Mouse (Mus musculus): Measurements from ENCODE around the gene Ly6g6f. TPM values are rescaled to one million over a fixed set of nuclear protein-coding genes. Genes with fewer than 3 reads are reported as not detected.

Ly6g6f gene
- polyA plus RNA-seq, 1 experiment from 2014 or later: 0.65 TPM

DNA sequence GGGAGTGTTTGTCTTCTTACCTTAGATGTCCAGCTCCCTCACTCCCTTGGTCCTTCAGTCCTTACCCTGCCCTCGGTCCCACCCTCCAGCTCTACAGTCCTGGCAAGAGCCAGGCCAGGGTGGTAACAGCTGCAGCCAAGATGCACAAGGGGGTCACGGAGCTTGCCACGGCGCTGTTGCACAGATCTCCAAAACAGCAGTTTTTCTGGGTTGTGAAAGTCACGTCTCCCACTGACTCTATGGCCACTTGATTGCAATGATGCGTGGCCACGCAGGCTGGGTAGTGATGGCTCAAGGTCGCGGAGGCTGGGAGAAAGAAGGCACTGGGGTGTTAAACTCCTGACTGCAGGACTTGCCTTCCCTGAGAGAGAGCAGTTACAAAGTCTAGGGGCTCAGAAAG is 14.0 kb downstream of the Ly6g6f start:
- no peak for ATAC-seq (ENCODE audit: insufficient number of reproducible peaks, insufficient read depth, low FRiP score, low TSS enrichment)
- no peaks in the 10 kb centered on the region for H3K9me3 ChIP-seq
- no peaks in the 10 kb centered on the region for H3K36me3 ChIP-seq
- no peak overlapping the region for H3K9ac ChIP-seq
- H3K4me3 ChIP-seq: no peak overlapping the region
- 80% methylated on average over 9 of the region's 9 CpGs for WGBS
- no peak overlapping the region for H3K4me2 ChIP-seq (replicated peaks)
- peaks cover 29% of the 10 kb centered on the region for H3K27me3 ChIP-seq
- no peak overlapping the region for H3K27ac ChIP-seq
- peaks cover 3% of the 10 kb centered on the region for H3K4me1 ChIP-seq

DNA sequence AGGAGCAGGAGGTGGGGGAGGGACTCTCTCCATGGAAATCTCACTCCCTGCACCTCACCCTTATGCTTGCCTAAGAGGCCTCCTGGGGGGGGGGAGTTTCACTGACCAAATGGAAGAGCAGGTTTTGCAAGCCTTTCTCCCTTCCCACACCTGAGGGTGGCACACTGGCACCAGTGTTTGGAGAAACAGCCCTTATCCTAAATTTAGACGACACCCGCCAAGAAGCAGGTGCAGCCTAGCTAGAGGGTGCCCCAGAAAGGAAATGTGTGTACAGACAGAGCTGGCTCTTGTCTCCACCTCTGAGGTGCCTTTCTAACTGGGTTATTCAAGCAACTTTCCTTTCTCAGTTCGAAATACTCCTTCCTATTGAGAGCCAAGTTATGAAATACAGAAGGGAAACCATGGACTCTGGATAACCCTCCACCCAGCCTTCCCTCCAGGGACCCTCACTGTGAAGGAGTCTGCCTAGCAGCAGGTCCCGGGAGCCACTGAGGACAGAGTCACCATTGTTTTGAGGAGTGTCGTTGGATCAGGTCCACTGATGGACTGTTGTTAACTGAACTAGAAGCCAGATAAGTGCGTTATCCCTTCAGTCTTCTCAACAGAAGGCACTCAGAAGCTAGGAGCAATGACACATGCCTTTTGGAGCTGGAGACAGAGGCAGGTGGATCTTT is 14.7 kb downstream of the Ly6g6f start:
- H3K36me3 ChIP-seq: no peaks in the 10 kb centered on the region
- H3K4me1 ChIP-seq: 0 out of 2 replicates have a peak, but pooled peaks cover under 1% of the 10 kb centered on the region
- ATAC-seq (ENCODE audit: insufficient number of reproducible peaks, insufficient read depth, low FRiP score, low TSS enrichment): no peak
- no peak overlapping the region for H3K9ac ChIP-seq
- H3K27me3 ChIP-seq: peaks cover 36% of the 10 kb centered on the region
- H3K4me3 ChIP-seq: no peak overlapping the region
- H3K27ac ChIP-seq: no peak overlapping the region
- no peaks in the 10 kb centered on the region for H3K9me3 ChIP-seq
- no peak overlapping the region for H3K4me2 ChIP-seq (replicated peaks)
- 43% methylated on average over 6 of the region's 6 CpGs for WGBS

GRCm38 (mm10) chr17:35068213-35068914 is 17.0 kb downstream of the Ly6g6f start:
- Histone ChIP-seq H3K4me2 (replicated peaks) (no peak overlapping the region), H3K9ac (no peak overlapping the region), H3K36me3 (peaks cover 4% of the 10 kb centered on the region; the same call in 1 of the 2 replicates), H3K4me3 (no peak overlapping the region), H3K27me3 (peaks cover 52% of the 10 kb centered on the region), H3K4me1 (peaks cover 17% of the 10 kb centered on the region), H3K27ac (no peak overlapping the region), H3K9me3 (no peaks in the 10 kb centered on the region)
- no peak for ATAC-seq (ENCODE audit: insufficient number of reproducible peaks, insufficient read depth, low FRiP score, low TSS enrichment)
- 83% methylated on average over 17 of the region's 17 CpGs for WGBS

DNA sequence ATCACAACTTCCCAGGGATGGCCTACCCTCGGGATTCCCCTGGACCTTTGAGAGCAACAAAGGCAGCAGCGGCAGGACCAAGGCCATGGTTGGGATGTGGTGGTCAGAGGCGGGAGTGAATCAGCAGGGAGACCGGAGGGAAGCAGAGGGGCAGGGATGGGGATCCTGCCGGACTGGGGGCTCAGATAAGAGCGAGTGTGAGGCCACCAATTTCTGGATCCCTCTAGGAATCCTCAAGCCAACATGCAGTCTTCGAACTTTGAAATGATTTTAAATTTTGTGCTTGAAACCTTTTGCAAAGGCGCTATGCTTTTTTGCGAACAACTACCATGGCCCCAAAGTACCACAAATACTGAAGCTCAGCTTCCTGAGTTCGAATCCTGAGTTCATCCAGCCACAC is 19.3 kb downstream of the Ly6g6f start, which contains the start of gene Mpig6b:
TSS of gene Mpig6b (minus strand) at position 101 of the 400 bp plus-strand sequence.
- Histone ChIP-seq H3K4me1 (peaks cover 18% of the 10 kb centered on the region), H3K4me3 (peak within 1 kb of the TSS; percentile 33), H3K4me2 (replicated peaks) (peak within 1 kb of the TSS; percentile 55), H3K9ac (peak within 1 kb of the TSS; percentile 1; the same call in 1 of the 2 replicates), H3K36me3 (peaks cover 25% of the 10 kb centered on the region), H3K27me3 (peaks cover 55% of the 10 kb centered on the region), H3K27ac (no peak within 1 kb of the TSS), H3K9me3 (no peaks in the 10 kb centered on the region)
- 46% methylated on average over 10 of the region's 10 CpGs for WGBS
- ATAC-seq (ENCODE audit: insufficient number of reproducible peaks, insufficient read depth, low FRiP score, low TSS enrichment): no peak

GRCm38 (mm10) chr17:35064951-35065947 is 20.2 kb downstream of the Ly6g6f start, which contains the start of gene Ly6g6c:
Ly6g6c (plus strand) TSS chr17:35065388.
- WGBS: 1% methylated on average over 48 of the region's 48 CpGs
- Histone ChIP-seq H3K27ac (peak within 1 kb of the TSS; percentile 69), H3K4me2 (replicated peaks) (peak within 1 kb of the TSS; percentile 55), H3K4me3 (peak within 1 kb of the TSS; percentile 33), H3K36me3 (peaks cover 32% of the 10 kb centered on the region), H3K4me1 (peaks cover 26% of the 10 kb centered on the region), H3K27me3 (peaks cover 55% of the 10 kb centered on the region), H3K9ac (peak within 1 kb of the TSS; percentile 1; the same call in 1 of the 2 replicates), H3K9me3 (no peaks in the 10 kb centered on the region)
- peak; percentile 17; the same call in 1 of the 2 replicates for ATAC-seq (ENCODE audit: insufficient number of reproducible peaks, insufficient read depth, low FRiP score, low TSS enrichment)

- 24% methylated on average over 10 of the region's 10 CpGs for WGBS
- peaks cover 32% of the 10 kb centered on the region for H3K36me3 ChIP-seq
- ATAC-seq (ENCODE audit: insufficient number of reproducible peaks, insufficient read depth, low FRiP score, low TSS enrichment): no peak
- H3K27ac ChIP-seq: peak overlapping the region; percentile 69
- H3K4me1 ChIP-seq: peaks cover 30% of the 10 kb centered on the region
- peaks cover 53% of the 10 kb centered on the region for H3K27me3 ChIP-seq
- peak overlapping the region; percentile 55 for H3K4me2 ChIP-seq (replicated peaks)
- H3K9ac ChIP-seq: no peak overlapping the region; the same call in 1 of the 2 replicates
- H3K4me3 ChIP-seq: 0 out of 2 replicates have a peak overlapping the region, but pooled peaks have one; percentile 33
- no peaks in the 10 kb centered on the region for H3K9me3 ChIP-seq
Observed at GRCm38 (mm10) chr17:35064378-35064877, 21.0 kb downstream of the Ly6g6f start.

DNA sequence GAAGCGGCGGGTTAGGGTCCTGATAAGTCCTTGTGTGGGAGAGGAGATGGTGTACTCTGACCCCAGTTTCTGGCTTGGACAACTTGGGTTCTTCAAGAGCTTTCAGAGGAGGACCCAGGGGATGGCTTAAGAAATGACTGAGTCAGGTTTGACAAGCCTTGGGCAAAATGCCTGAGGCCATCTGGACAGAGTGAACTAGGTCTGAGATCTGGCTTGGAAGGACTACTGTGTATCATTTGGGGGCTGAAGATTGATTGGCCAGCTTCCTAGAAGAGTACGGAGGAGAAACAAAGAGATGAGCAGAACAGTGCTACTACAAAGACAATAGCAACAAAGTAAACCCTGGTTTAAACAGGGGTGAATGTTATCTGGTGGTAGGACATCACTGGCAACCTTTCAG is 21.9 kb downstream of the Ly6g6f start:
- 90% methylated on average over 3 of the region's 3 CpGs for WGBS
- H3K4me1 ChIP-seq: peaks cover 30% of the 10 kb centered on the region

GRCm38 (mm10) chr17:35061299-35061698 is 24.1 kb downstream of the Ly6g6f start:
- H3K36me3 ChIP-seq: peaks cover 43% of the 10 kb centered on the region
- no peaks in the 10 kb centered on the region for H3K9me3 ChIP-seq
- H3K4me1 ChIP-seq: peaks cover 30% of the 10 kb centered on the region
- peak overlapping the region; percentile 19; the same call in 1 of the 2 replicates for H3K4me3 ChIP-seq
- peak overlapping the region; percentile 98; the same call in 1 of the 2 replicates for H3K4me2 ChIP-seq (replicated peaks)
- WGBS: 79% methylated on average over 8 of the region's 8 CpGs
- ATAC-seq (ENCODE audit: insufficient number of reproducible peaks, insufficient read depth, low FRiP score, low TSS enrichment): no peak
- H3K27ac ChIP-seq: no peak overlapping the region
- H3K9ac ChIP-seq: 0 out of 2 replicates have a peak overlapping the region, but pooled peaks have one; percentile 31
- H3K27me3 ChIP-seq: peaks cover 29% of the 10 kb centered on the region

More for the DNA sequence above, 21.9 kb downstream of the Ly6g6f start:
- Histone ChIP-seq H3K36me3 (peaks cover 32% of the 10 kb centered on the region), H3K9ac (no peak overlapping the region), H3K4me3 (no peak overlapping the region), H3K27ac (no peak overlapping the region), H3K4me2 (replicated peaks) (no peak overlapping the region), H3K9me3 (no peaks in the 10 kb centered on the region), H3K27me3 (peaks cover 50% of the 10 kb centered on the region)
- ATAC-seq (ENCODE audit: insufficient number of reproducible peaks, insufficient read depth, low FRiP score, low TSS enrichment): no peak

GRCm38 (mm10) chr17:35060737-35061297 is 24.6 kb downstream of the Ly6g6f start:
- Histone ChIP-seq H3K36me3 (peaks cover 47% of the 10 kb centered on the region), H3K4me1 (peaks cover 30% of the 10 kb centered on the region), H3K27ac (no peak overlapping the region), H3K9me3 (no peaks in the 10 kb centered on the region), H3K4me2 (replicated peaks) (peak overlapping the region; percentile 98), H3K4me3 (peak overlapping the region; percentile 83), H3K27me3 (peaks cover 25% of the 10 kb centered on the region), H3K9ac (peak overlapping the region; percentile 86)
- 57% methylated on average over 22 of the region's 22 CpGs for WGBS
- ATAC-seq (ENCODE audit: insufficient number of reproducible peaks, insufficient read depth, low FRiP score, low TSS enrichment): no peak

GRCm38 (mm10) chr17:35060071-35060470 is 25.3 kb downstream of the Ly6g6f start:
- Histone ChIP-seq H3K4me3 (peak overlapping the region; percentile 83), H3K9me3 (no peaks in the 10 kb centered on the region), H3K27me3 (peaks cover 17% of the 10 kb centered on the region), H3K36me3 (peaks cover 53% of the 10 kb centered on the region), H3K27ac (peak overlapping the region; percentile 96; the same call in 1 of the 2 replicates), H3K4me2 (replicated peaks) (peak overlapping the region; percentile 98), H3K9ac (peak overlapping the region; percentile 86), H3K4me1 (peaks cover 24% of the 10 kb centered on the region)
- WGBS: 30% methylated on average over 14 of the region's 14 CpGs
- no peak for ATAC-seq (ENCODE audit: insufficient number of reproducible peaks, insufficient read depth, low FRiP score, low TSS enrichment)

All from embryonic facial prominence, embryonic 12.5 days (tissue).